Mouse (Mus musculus): ENCODE measurements at regions not wholly inside any gene's neighbourhood (a gene's known extent, or its start where the extent isn't known, plus 50 kb on each side); places are given as distances from the start of the nearest gene placed in this dataset.

GRCm38 (mm10) chr12:118404171-118404570 is 102.9 kb upstream of the Sp4 start:
- DNase-seq: no peak

GRCm38 (mm10) chr12:118403519-118404087 is 102.4 kb upstream of the Sp4 start:
- no peak for DNase-seq

- DNase-seq: no peak
These were observed 100.1 kb upstream of the Sp4 start for GRCm38 (mm10) chr12:118401377-118401776.

GRCm38 (mm10) chr12:118391654-118392053 is 90.4 kb upstream of the Sp4 start:
- DNase-seq: no peak

GRCm38 (mm10) chr12:118381013-118381412 is 79.8 kb upstream of the Sp4 start:
- no peak for DNase-seq

GRCm38 (mm10) chr12:118377898-118378297 is 76.7 kb upstream of the Sp4 start:
- DNase-seq: no peak

GRCm38 (mm10) chr12:118376521-118377493 is 75.6 kb upstream of the Sp4 start:
- no peak for DNase-seq

- no peak for DNase-seq
These were observed 72.0 kb upstream of the Sp4 start for GRCm38 (mm10) chr12:118373250-118373649.

GRCm38 (mm10) chr12:118371905-118372304 is 70.7 kb upstream of the Sp4 start:
- DNase-seq: no peak

- no peak for DNase-seq
These were observed 66.3 kb upstream of the Sp4 start for GRCm38 (mm10) chr12:118367307-118368076.

- no peak for DNase-seq
These were observed 51.6 kb upstream of the Sp4 start for GRCm38 (mm10) chr12:118352866-118353265.

GRCm38 (mm10) chr12:118351421-118351820 is 50.2 kb upstream of the Sp4 start:
- DNase-seq: no peak
